Mouse (Mus musculus): Measurements from ENCODE around the gene Lce1m.
"Not testable (repeated sequence)": the region's sequence is repeated elsewhere in the genome, so short reads cannot be mapped to it uniquely, and the experiment has no call there.

Lce1m gene

DNA sequence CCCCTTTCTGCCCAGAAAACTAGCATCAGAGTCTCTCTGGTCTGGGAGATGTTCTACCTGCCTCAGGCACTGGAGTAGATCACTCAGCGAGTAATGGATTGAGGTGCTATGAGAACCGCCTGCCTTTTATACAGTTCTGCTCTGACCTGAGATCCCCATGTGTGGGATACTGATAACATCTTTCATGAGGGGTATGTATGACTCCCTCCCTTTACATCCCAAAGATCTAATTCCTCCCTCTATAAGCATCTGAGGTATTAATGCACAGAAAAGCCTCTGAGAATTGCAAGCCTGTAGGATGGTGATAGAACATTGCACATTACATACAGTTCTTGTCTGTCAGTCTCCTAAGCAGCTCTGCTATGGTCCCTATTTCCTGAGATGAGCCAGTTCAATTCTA, at the start of gene Lce1m:
TSS of gene Lce1m (minus strand) at position 101 of the 400 bp plus-strand sequence.
- DNase-seq (ENCODE audit: low spot score), result no peak

DNA sequence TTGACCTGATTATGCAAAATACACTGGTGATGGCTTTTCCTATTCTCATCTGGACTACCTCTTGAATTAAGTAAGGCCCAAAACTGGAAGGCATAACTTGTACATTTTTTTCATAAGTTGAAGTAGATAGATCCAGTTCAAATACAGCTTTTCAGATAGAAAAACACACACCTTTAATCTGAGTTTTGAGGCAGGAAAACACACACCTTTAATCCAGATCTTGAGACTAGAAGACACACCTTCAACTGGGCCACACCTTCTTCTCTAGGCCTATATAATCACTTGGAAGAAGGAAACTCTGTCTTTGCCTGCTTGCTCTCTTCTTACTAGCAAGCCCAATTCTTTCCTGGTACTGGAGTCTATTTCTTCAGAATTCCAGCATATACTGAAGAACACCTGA, 49.7 kb upstream of the Lce1m start, which contains the start of gene Gm4858:
TSS of gene Gm4858 (plus strand) at position 301 of the 400 bp plus-strand sequence.
- not testable (repeated sequence) for DNase-seq (ENCODE audit: low spot score)

DNA sequence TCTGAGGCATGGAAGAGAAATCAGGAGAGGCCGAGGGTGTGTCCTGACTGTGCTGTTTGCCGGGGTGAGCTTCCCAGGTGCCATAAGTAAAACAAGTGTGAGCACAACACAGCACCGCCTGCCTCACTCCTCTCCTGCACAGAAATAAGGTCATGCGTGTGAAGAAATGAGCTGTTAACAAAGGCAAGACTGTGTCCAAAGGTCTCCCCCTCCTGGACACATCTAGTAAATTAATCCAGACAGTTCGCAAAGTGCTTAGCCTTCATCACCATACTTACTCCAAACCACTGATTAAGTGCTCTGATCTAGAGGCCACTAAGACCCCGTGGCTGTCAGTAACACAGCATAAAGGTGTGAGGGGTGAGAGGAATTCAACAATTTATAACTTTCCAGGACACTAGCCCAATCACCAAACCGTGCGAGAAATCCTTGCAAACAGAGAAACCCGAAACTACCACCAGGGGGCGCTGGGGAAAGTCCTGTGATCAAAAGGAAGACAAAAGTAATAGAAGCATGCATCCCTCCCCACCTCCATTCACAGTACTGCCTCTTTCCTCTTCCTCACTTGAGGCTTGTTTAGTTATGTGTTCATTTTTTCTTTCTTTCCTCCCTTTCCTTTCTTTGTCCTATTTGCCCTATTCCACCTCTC, 34.1 kb upstream of the Lce1m start:
- DNase-seq (ENCODE audit: low spot score), result no peak

DNA sequence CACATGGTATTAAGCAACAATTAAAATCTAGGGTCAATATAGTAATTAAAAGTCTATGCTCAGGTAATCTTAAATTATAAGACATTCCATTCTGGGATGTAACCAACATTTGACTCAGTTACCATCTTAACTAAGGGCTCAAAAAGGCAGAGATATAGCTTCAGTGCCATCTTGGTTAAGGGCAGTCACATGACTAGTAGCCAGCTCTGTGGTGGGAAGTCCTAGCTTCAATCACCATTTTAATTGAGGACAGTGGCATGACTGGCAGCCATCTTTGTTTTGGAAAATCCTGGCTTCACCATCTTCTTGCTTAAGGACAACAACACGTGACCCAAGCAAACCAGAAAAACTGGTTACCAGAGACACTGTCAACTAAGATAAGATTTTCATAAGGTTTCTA, 31.3 kb upstream of the Lce1m start:
- no peak for DNase-seq (ENCODE audit: low spot score)

DNA sequence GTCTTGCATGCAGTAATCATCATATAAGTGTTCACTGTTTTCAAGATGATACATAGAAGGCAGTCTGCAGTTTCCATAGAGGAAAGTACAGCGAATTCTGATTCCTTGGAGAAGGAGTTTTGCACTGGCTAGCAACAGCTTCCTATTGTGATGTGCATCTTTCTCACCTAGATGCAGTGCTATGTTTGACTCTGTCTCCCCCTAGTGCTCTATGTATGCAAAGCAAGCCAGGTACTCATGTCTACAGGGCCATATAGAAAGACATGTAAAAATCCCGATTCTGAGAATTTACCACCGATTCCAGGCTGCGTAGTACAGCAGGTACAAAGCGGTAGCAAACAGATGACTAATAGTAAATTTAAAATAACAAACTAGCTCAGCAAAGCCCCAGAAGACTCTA, 12.6 kb upstream of the Lce1m start:
- no peak for DNase-seq (ENCODE audit: low spot score)

DNA sequence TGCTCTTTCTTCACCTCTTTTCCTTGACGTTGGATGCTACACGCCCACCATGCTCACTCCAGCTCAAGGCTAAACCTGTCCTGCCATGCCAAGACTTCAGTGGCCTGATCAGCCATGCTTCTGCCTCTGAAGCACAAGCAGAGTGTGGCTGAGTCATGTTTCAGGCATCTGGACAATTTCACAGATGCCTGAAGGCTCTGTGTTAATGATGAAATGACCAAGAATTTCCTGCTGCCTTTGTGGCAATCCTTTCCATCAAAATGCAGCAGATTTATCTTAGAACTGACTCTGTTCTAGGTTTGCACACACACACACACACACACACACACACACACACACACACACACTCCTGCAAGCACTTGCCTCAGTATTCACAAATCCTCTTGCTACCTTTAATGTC, 6.6 kb upstream of the Lce1m start:
- no peak for DNase-seq (ENCODE audit: low spot score)

DNA sequence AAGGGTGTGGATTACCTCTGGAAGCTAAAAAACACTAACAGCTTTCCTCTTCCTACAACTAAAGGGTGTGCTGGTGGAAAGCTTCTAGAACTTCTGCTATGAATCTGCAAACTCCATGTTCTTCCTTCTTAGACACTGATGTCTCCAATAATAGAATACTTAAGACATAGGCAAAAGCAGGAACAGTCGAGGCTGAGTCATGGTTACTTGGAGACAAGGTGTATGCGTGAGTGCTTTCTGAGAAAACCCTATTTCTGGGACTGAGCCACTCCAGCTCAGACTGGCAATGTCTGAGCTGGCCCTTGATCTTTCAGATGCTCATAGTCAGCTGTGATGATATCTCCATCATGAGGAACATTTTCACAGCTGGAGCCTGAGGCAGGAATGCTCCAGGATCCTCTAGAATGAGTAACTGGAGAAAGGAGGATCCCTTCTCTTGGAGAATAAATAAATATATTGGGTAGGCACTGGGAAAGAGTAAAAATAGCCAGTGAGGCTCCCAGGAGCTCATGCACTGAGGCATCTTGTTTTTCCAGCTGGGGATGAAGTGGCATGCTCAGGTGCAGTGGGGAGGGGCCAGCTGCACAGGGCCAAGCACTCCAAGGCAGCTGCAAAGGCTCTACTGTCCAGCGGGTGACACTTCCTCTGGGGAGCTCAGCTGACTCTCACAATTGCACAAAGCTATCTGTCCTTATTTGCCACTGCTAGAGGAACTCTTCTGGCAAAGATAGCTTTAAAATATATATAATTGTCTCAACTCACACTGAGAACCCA, 4.7 kb upstream of the Lce1m start:
- DNase-seq (ENCODE audit: low spot score), result no peak

DNA sequence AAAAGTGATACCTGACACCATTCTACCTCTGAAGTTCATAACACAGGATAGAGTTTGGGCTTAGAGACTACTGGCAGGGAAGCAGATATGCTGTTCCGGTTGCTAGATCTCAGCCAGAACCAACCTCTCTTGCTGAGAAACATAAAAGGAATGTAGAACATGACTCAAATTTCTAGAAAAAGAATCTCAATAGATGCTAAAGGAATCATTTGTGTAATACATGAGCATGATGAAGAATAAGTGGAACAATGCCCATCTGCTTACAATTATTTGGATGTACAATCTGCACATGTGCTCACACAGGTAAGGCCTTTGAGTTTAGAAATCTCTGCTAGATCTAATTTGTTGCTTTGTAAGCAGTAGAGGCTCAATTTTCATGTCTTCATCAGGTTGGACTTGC, 2.3 kb upstream of the Lce1m start:
- DNase-seq (ENCODE audit: low spot score), result no peak

DNA sequence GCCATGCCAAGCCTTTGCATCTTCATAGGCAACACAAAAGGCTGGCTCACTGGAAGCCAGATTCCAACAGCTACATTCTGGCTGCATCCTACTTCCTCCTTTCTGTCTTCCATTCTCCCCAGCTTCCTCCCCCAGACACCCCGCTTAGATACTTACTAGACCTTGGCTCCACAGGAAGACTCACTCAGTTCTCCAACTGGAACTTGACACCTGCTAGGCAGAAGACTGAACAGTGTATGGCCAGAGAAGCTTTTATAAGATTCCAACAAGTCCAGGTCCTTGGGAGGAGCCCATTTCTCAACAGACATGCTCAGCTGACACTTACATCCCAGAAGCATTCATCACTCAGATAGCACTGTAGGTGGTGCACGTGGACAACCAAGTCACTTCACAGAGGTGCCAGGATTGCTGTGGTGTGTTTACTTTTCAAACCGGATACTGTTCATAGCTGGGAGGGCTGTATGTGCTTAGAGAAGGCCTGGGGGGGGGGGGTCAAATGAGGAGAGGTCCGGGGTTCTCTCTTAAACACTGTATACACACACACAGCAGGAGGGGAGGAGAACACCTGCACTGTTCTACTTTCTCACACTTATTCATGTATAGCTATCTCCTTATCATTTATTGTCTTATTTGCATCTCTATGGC, 3.3 kb downstream of the Lce1m start, which contains the start of gene Crct1:
TSS of gene Crct1 (minus strand) at position 228 of the 645 bp plus-strand sequence.
- DNase-seq (ENCODE audit: low spot score), result no peak

DNA sequence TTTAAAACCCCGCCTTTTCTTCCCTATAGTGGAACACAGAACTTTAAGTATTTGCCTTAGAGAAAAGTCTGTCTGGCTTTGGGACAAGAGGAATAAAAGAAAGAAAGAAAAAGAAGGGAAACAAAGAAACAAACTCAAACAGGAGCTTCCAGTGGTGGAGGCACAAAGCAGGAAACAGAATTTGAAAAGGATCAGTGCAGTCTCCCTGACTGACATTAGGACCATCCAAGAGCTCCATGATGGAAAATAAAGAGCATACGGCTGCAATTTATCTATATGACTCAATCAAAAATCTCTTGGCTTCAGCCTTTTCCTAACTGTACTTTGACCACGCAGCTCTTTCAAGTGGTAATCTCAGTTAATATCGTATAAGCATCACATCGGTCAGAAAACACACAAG, 4.0 kb downstream of the Lce1m start:
- no peak for DNase-seq (ENCODE audit: low spot score)

DNA sequence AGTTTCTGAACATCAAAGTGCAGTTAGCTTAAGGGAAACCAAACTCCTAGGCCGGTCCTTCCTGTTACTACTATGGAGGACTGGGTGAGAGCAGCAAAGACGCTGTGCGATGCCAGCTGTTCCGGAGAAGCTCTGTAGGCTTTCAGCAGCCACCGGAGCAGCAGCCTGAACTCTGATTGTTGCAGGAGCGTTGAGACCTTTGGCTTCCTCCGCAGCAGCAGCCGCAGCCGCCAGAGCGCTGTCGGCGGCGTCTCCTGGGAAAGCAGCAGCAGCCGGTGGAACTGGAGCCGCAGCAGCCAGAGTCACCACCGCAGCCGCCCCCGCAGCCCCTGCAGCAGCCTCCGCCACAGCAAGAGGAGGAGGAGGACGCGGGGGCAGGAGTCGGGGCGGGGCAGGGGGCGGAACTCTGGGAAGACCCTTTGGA, 4.5 kb downstream of the Lce1m start:
- DNase-seq (ENCODE audit: low spot score), result no peak

DNA sequence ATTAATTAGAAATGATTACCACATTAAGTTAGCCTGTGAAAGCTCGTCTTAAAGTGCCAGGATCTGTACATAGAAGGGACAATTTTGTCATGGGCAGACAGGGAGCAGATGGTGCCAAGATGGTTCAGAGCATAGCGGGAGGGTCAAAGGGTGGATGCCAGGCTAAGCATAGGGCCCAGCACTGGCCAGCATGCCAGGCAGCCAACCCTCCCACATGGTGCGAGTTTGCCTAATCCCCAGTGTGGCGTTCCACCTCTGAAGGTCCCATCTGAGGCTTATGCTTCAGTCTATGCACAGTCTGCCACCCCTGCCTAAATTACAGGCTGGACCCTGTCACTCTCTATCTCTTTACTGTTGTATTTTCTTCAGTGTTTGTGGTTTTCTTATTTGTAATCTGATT, 16.0 kb downstream of the Lce1m start:
- DNase-seq (ENCODE audit: low spot score), result no peak

DNA sequence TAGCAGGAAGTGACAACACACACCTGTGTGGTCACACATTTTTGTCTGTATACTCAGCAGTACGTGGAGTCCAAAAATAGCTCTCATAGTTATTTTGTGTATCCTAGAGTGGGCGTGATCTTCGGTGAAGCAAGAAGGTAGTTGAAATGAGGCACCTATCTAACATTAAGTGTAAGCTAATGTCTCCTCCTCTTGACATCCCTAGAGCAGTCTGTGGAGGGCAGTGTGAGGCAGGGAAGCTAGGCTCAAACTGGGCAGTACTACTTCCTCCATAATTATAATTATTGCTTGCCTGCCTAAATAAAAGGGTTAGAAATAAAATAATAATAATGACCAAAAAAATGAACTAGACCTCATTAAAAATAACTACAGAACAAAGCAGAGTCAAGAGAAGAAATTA, 18.2 kb downstream of the Lce1m start:
- DNase-seq (ENCODE audit: low spot score), result no peak

DNA sequence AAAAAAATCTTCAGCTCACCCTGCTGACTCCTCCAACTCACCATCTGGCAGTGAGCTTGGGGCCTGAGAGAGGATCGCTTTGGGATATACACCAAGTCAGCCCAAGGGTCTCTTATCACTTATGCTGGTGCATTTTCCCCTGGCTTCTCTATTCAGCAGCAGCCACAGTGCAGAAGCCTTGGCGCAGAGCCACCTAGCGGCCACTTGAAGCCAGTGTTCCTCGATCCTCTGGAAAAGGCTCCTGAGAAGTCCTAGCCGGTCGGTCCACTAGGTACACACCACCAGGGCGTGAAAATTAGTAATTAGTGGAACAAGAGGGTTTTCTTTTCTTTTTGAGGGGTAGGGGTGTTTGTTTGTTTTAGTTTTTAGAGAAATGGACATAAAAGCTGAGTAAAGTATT, 20.2 kb downstream of the Lce1m start:
- no peak for DNase-seq (ENCODE audit: low spot score)

DNA sequence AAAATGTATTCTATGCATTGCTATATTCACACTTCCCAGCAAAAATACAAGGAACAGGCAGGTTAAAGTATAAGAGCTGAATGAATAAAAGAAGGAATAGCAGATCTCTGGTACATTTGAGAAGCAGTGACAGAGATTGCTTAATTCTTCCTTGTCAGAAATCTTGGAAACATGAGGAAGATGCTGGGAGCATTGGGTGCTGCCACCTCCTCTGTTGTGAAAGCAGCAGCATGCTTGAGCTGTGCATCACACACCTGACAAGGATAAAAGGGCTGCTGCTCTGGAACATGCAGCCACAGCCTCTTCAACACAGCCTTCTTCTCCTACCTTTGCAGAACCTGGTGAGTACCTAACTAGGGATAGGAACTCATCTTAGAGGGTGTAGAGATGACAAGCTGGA, 26.9 kb downstream of the Lce1m start, which contains the start of gene Lce3f:
TSS of gene Lce3f (plus strand) at position 301 of the 400 bp plus-strand sequence.
- DNase-seq (ENCODE audit: low spot score), result no peak

DNA sequence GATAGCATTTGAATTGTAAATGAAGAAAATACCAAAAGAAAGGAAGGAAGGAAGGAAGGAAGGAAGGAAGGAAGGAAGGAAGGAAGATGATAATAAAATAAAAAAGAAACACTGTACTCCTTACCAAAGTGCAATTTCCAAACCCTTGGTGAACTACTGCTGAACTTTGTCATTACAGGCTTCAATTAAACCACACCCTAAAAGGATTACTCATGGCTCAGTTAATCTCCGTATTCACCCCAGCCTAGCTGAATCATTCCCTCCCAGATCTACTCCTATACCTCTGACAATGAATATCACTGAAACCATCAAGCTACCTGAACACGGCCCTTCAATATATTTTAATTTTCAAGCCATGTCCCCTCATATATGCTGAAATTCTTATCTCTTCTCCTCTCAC, 40.4 kb downstream of the Lce1m start:
- no peak for DNase-seq (ENCODE audit: low spot score)

Measured in MN1 (cell line).